Mouse (Mus musculus) MEL (cell line): ENCODE measurements at regions not wholly inside any gene's neighbourhood (a gene's known extent, or its start where the extent isn't known, plus 50 kb on each side); places are given as distances from the start of the nearest gene placed in this dataset.

Source experiments
- CTCF ChIP-seq, 3 experiments: IDR thresholded peaks in 2 of 3; conservative IDR thresholded peaks in 1 of 3; 2 replicates each; pipeline ENCODE4 v1.5.1; 2011 to 2012; ENCODE audit warnings: low read length in 3 of 3, low read depth in 2 of 3, mild to moderate bottlenecking in 2 of 3, improper control_type of control experiment in 1 of 3, inconsistent platforms in 1 of 3, mixed read lengths in 1 of 3, moderate library complexity in 1 of 3; ENCODE audit not compliant: control insufficient read depth in 1 of 3, insufficient read depth in 1 of 3, poor library complexity in 1 of 3, severe bottlenecking in 1 of 3
- GABPA ChIP-seq: IDR thresholded peaks from 2 replicates; pipeline ENCODE4 v1.6.1; 2012; ENCODE audit warnings: low read depth, mild to moderate bottlenecking, inconsistent platforms, low read length, improper control_type of control experiment, moderate library complexity
- JUND ChIP-seq: IDR thresholded peaks from 2 replicates; pipeline ENCODE4 v1.6.1; 2011; ENCODE audit warnings: low read depth, mild to moderate bottlenecking, improper control_type of control experiment, low read length
- MYC ChIP-seq: IDR thresholded peaks from 2 replicates; pipeline ENCODE4 v1.6.1; 2011; ENCODE audit warnings: low read depth, mild to moderate bottlenecking, low read length, improper control_type of control experiment, moderate library complexity
- NELFE ChIP-seq: IDR thresholded peaks from 2 replicates; pipeline ENCODE4 v1.6.1; 2011; ENCODE audit warnings: low read depth, low read length, improper control_type of control experiment
- POLR2AphosphoS5 ChIP-seq: IDR thresholded peaks from 2 replicates; pipeline ENCODE4 v1.6.1; 2012; ENCODE audit warnings: low read depth, borderline replicate concordance, mild to moderate bottlenecking, inconsistent platforms, low read length, moderate library complexity, mixed read lengths
- SIN3A ChIP-seq: IDR thresholded peaks from 2 replicates; pipeline ENCODE4 v1.6.1; 2012; ENCODE audit warnings: low read length, improper control_type of control experiment, inconsistent platforms
- TBP ChIP-seq: IDR thresholded peaks from 2 replicates; pipeline ENCODE4 v1.8.0; 2011; ENCODE audit warnings: low read depth, low read length, improper control_type of control experiment
- ZMIZ1 ChIP-seq: IDR thresholded peaks from 2 replicates; pipeline ENCODE4 v1.6.1; 2012; ENCODE audit warnings: low read depth, mild to moderate bottlenecking, inconsistent platforms, low read length, improper control_type of control experiment, moderate library complexity

DNA sequence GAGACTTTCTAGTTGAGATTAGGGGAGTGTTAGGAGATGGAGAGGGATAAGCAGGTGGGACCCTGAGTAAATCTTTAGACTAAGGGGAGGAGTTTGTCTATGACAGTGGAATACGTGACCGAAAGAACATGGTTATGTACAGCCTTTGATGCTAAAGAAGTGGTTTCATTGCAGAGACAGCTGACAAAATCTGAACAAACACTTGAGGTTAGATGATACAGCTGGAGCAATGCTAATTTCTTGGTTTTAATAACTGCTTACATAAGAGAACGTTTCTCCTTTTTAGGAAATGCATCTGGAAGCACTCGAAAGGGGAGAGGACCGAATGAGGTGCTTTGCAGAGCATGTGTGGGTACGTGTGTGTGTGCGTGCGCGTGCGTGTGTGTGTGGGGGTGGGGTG lies 100.8 kb upstream of the Psmd7 start:
- TF ChIP-seq SIN3A (no peak), POLR2AphosphoS5 (no peak), CTCF (IDR thresholded peaks at IDR 0.05 in 2 of 3, conservative IDR thresholded peaks at IDR 0.05 in 1 of 3; ENCODE audit: control insufficient read depth in 1 of 3, insufficient read depth in 1 of 3, low read depth in 2 of 3, low read length in 3 of 3, poor library complexity in 1 of 3, severe bottlenecking in 1 of 3) (no peak), MYC (no peak), ZMIZ1 (no peak), GABPA (no peak), JUND (no peak), TBP (no peak), NELFE (no peak)
